Mouse (Mus musculus): ENCODE data around the gene Aph1c. TPM values are rescaled to one million over a fixed set of nuclear protein-coding genes. Genes with fewer than 3 reads are reported as not detected.
A peak's percentile ranks its signal among the peaks of the same experiment; 100 is the strongest.
"Not testable (repeated sequence)": the region's sequence is repeated elsewhere in the genome, so short reads cannot be mapped to it uniquely, and the experiment has no call there.

Aph1c gene
- polyA plus RNA-seq, 1 experiment from 2014 or later = 2.0 TPM

DNA sequence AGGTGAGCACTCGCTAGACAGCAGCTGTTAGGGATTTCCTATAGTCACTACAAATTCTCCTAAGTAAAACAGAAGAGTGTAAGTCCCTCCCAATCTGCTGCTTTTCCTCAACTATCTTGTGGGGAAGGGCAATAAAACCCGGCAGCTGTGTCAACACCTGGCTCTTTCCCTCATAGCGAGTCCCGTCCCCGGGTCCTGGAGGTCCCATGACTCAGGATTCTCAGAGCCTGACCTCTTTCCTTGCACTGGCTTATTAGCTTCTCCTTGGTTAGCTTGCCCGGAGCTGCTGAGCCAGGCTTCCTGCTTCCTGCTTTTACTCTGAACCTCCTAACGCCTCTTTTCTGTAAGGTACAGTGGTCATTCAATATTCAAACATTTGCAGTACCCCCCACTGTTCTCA is 21.3 kb upstream of the Aph1c start:
- DNase-seq (ENCODE audit: low spot score) (no peak), ATAC-seq (replicated peaks; ENCODE audit: low FRiP score) (no peak)
- Histone ChIP-seq H3K27ac (ENCODE audit: low read depth, low read length) (no peak overlapping the region), H3K27me3 (replicated peaks; ENCODE audit: control insufficient read depth, insufficient read depth, low read length) (no peaks in the 10 kb centered on the region), H3K4me1 (replicated peaks; ENCODE audit: control insufficient read depth, insufficient read depth, low read length) (no peaks in the 10 kb centered on the region), H3K9me3 (ENCODE audit: control insufficient read depth, low read length) (no peaks in the 10 kb centered on the region), H3K9ac (ENCODE audit: low read depth, low read length) (no peak overlapping the region), H3K36me3 (ENCODE audit: control insufficient read depth, insufficient read depth, low read length) (no peaks in the 10 kb centered on the region; the same call in 1 of the 2 replicates), H3K4me2 (no peak overlapping the region), H3K4me3 (ENCODE audit: low read depth, low read length) (no peak overlapping the region)
- 69% methylated on average over 7 of the region's 7 CpGs for WGBS

DNA sequence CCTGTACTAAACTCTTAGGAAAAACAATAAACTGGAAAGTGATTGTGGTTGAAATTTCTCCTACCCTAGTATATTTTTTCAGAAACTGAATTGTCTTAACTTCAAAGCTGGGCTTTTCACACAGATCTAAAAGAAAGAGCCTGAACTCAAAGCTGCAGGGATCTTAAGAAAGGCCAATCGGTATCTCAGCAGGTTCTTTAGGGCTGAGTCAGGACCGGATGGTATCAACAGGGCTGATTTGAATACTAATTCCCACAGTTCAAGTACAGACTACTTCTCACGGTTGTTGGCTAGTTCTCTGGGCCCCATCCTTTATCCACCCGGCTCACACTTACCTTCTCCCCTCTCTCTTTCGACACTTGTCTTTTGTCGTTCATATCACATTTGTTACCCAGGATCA is 18.1 kb upstream of the Aph1c start:
- no peak for ATAC-seq (replicated peaks; ENCODE audit: low FRiP score)
- peaks cover under 1% of the 10 kb centered on the region; the same call in 1 of the 2 replicates for H3K36me3 ChIP-seq (ENCODE audit: control insufficient read depth, insufficient read depth, low read length)
- 69% methylated on average over 6 of the region's 6 CpGs for WGBS

DNA sequence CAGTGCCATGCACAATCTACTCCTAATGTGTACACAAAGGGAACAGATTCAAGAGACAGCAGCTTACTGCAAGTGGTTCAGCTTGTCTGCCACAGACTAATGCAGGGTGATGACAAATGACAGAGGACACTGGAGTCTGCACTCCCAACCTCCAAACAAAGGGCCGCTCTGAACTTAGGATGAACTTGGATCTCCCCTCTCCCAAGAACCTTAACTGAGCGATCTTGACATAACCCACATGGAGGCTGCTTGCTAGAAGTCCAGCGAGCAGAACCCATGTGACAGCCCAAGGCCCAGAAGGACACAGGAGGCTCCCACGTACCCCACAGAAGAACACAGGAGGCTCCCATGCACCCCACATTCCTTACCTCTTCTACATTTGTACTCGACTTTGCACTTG is 16.4 kb upstream of the Aph1c start:
- no peaks in the 10 kb centered on the region for H3K27me3 ChIP-seq (replicated peaks; ENCODE audit: control insufficient read depth, insufficient read depth, low read length)
- H3K36me3 ChIP-seq (ENCODE audit: control insufficient read depth, insufficient read depth, low read length) = peaks cover 8% of the 10 kb centered on the region; the same call in 1 of the 2 replicates
- H3K4me2 ChIP-seq = no peak overlapping the region
- no peaks in the 10 kb centered on the region for H3K4me1 ChIP-seq (replicated peaks; ENCODE audit: control insufficient read depth, insufficient read depth, low read length)
- 71% methylated on average over 5 of the region's 5 CpGs for WGBS
- no peak overlapping the region for H3K4me3 ChIP-seq (ENCODE audit: low read depth, low read length)
- H3K27ac ChIP-seq (ENCODE audit: low read depth, low read length) = no peak overlapping the region
- H3K9ac ChIP-seq (ENCODE audit: low read depth, low read length) = no peak overlapping the region
- no peaks in the 10 kb centered on the region for H3K9me3 ChIP-seq (ENCODE audit: control insufficient read depth, low read length)
- ATAC-seq (replicated peaks; ENCODE audit: low FRiP score) = no peak
- DNase-seq (ENCODE audit: low spot score) = no peak

More for the DNA sequence above, 18.1 kb upstream of the Aph1c start:
- no peak overlapping the region for H3K4me3 ChIP-seq (ENCODE audit: low read depth, low read length)
- no peak overlapping the region for H3K27ac ChIP-seq (ENCODE audit: low read depth, low read length)
- no peaks in the 10 kb centered on the region for H3K9me3 ChIP-seq (ENCODE audit: control insufficient read depth, low read length)
- no peak for DNase-seq (ENCODE audit: low spot score)
- H3K9ac ChIP-seq (ENCODE audit: low read depth, low read length) = no peak overlapping the region
- H3K27me3 ChIP-seq (replicated peaks; ENCODE audit: control insufficient read depth, insufficient read depth, low read length) = no peaks in the 10 kb centered on the region
- H3K4me2 ChIP-seq = no peak overlapping the region
- no peaks in the 10 kb centered on the region for H3K4me1 ChIP-seq (replicated peaks; ENCODE audit: control insufficient read depth, insufficient read depth, low read length)

DNA sequence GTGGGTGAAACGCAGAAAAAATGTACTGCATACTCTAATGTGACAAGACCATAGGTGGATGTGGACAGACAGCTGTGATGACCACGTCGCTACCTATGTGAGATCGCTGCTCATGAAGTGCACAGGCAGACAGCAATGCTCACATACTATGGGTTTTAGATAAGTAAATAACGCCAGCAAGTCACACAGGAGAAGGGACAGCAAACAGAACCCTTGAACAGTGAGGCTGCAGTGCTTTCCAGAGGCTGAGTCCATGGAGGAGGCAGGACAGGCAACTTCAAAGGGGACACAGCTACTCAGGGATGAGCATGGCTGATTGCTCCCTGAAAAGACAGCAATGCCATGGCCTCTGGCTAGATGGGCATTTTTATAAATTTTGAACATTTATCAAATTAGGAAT is 12.3 kb upstream of the Aph1c start:
- 86% methylated on average over 5 of the region's 5 CpGs for WGBS

DNA sequence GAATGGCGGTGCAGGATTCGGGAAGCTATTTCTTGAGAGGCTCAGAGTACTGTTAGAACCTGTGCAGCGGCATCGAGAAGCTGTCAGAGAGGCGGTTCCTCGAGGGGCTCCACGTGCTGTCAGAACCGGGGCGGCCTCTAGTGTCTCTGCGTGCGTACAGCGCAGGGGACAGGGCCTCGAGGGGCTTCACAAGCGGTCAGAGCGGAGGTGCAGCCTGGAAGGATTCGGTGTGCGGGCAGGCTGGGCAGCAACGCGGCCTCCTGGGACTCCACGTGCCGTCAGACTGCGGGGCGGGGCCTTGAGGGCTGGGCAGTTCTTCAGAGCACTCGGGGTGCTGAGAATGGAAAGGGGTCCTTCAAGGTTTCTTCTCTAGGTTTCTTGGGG is 563 bp upstream of the Aph1c start:
- Histone ChIP-seq H3K36me3 (ENCODE audit: control insufficient read depth, insufficient read depth, low read length) (no peaks in the 10 kb centered on the region), H3K27ac (ENCODE audit: low read depth, low read length) (peak overlapping the region; percentile 52; the same call in 1 of the 2 replicates), H3K27me3 (replicated peaks; ENCODE audit: control insufficient read depth, insufficient read depth, low read length) (peaks cover 2% of the 10 kb centered on the region; the same call in 1 of the 2 replicates), H3K4me1 (replicated peaks; ENCODE audit: control insufficient read depth, insufficient read depth, low read length) (peaks cover 11% of the 10 kb centered on the region), H3K9ac (ENCODE audit: low read depth, low read length) (peak overlapping the region; percentile 70), H3K9me3 (ENCODE audit: control insufficient read depth, low read length) (no peaks in the 10 kb centered on the region), H3K4me2 (peak overlapping the region; percentile 94), H3K4me3 (ENCODE audit: low read depth, low read length) (peak overlapping the region; percentile 71)
- ATAC-seq (replicated peaks; ENCODE audit: low FRiP score) (peak; percentile 65), DNase-seq (ENCODE audit: low spot score) (no peak)
- under 1% methylated on average over 24 of the region's 24 CpGs for WGBS

More for the DNA sequence above, 12.3 kb upstream of the Aph1c start:
- H3K36me3 ChIP-seq (ENCODE audit: control insufficient read depth, insufficient read depth, low read length) = peaks cover 8% of the 10 kb centered on the region; the same call in 1 of the 2 replicates
- H3K27me3 ChIP-seq (replicated peaks; ENCODE audit: control insufficient read depth, insufficient read depth, low read length) = no peaks in the 10 kb centered on the region
- no peak overlapping the region for H3K27ac ChIP-seq (ENCODE audit: low read depth, low read length)
- ATAC-seq (replicated peaks; ENCODE audit: low FRiP score) (no peak), DNase-seq (ENCODE audit: low spot score) (no peak)
- H3K9me3 ChIP-seq (ENCODE audit: control insufficient read depth, low read length) = no peaks in the 10 kb centered on the region
- no peak overlapping the region for H3K9ac ChIP-seq (ENCODE audit: low read depth, low read length)
- H3K4me3 ChIP-seq (ENCODE audit: low read depth, low read length) = no peak overlapping the region
- no peak overlapping the region for H3K4me2 ChIP-seq
- no peaks in the 10 kb centered on the region for H3K4me1 ChIP-seq (replicated peaks; ENCODE audit: control insufficient read depth, insufficient read depth, low read length)

DNA sequence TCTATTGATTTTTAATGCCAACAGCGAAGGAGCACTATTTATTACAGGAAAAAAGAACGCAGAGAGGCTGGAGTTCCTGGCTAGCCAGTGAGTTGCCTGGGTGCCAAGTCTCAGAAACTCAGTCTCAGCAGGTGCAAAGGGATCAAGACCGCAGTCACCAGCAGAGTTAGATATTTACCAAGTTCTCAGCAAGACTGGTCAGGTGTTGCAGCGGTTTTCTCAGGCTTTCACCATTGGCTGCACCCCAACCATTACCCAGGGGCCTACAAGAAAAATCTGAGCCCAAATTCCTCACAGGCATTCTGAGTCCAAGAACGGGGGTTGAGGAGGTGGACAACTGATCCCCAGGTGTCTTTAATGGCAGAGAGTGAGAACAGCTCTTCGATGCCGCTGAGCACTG is 675 bp downstream of the Aph1c start:
- Histone ChIP-seq H3K9ac (ENCODE audit: low read depth, low read length) (peak overlapping the region; percentile 4; the same call in 1 of the 2 replicates), H3K4me3 (ENCODE audit: low read depth, low read length) (peak overlapping the region; percentile 71), H3K4me2 (peak overlapping the region; percentile 94), H3K27me3 (replicated peaks; ENCODE audit: control insufficient read depth, insufficient read depth, low read length) (peaks cover 2% of the 10 kb centered on the region; the same call in 1 of the 2 replicates), H3K36me3 (ENCODE audit: control insufficient read depth, insufficient read depth, low read length) (no peaks in the 10 kb centered on the region), H3K27ac (ENCODE audit: low read depth, low read length) (no peak overlapping the region), H3K4me1 (replicated peaks; ENCODE audit: control insufficient read depth, insufficient read depth, low read length) (peaks cover 11% of the 10 kb centered on the region), H3K9me3 (ENCODE audit: control insufficient read depth, low read length) (no peaks in the 10 kb centered on the region)
- no peak for DNase-seq (ENCODE audit: low spot score)
- WGBS = 26% methylated on average over 7 of the region's 7 CpGs
- ATAC-seq (replicated peaks; ENCODE audit: low FRiP score) = no peak

DNA sequence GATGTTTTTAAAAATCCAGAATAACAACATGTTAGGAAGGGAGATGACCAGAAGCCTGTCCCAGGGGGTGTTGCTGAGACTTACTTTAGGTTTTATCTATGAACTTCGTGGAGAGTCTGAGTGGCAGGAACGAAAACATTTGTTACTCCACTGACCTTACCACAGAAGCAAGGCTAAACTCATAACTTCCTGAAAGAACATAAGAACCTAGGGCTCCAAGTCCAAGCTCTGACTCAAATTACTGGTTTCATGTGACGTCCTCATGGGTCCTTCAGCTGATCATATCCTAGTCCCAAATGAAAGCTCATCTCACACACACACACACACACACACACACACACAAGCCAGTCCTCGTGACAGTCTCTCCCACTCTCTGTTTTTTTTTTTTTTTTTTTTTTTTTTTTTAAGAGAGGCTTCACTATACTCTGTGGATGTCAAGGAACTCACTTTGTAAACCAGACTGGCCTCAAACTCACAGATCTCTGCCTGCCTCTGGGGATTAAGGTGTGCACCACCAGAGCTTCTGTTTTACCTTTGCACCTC is 2.1 kb downstream of the Aph1c start:
- ATAC-seq (replicated peaks; ENCODE audit: low FRiP score) (no peak), DNase-seq (ENCODE audit: low spot score) (no peak)
- H3K4me3 ChIP-seq (ENCODE audit: low read depth, low read length) = no peak overlapping the region
- H3K4me2 ChIP-seq = no peak overlapping the region
- H3K36me3 ChIP-seq (ENCODE audit: control insufficient read depth, insufficient read depth, low read length) = no peaks in the 10 kb centered on the region
- no peak overlapping the region for H3K27ac ChIP-seq (ENCODE audit: low read depth, low read length)
- 35% methylated on average over 4 of the region's 4 CpGs for WGBS
- peaks cover 2% of the 10 kb centered on the region; the same call in 1 of the 2 replicates for H3K27me3 ChIP-seq (replicated peaks; ENCODE audit: control insufficient read depth, insufficient read depth, low read length)
- no peak overlapping the region for H3K9ac ChIP-seq (ENCODE audit: low read depth, low read length)
- peaks cover 11% of the 10 kb centered on the region for H3K4me1 ChIP-seq (replicated peaks; ENCODE audit: control insufficient read depth, insufficient read depth, low read length)
- no peaks in the 10 kb centered on the region for H3K9me3 ChIP-seq (ENCODE audit: control insufficient read depth, low read length)

DNA sequence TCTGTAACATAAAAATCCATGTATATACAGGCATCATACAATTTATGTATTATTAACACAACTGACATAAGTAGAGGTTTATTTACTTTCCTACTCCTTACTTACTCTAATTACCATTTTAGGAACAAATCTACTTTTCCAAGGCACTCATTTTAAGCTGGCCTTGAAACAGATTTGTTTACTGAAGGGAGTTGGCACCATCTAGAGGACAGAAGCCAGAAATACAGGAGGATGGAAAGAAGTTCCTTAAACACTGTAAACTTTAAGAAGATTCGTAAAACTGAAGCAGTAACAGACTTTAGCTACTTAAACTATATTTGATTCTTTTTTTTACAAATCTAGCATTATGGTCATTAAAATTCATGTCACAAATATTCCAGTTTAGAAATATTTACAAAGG is 8.5 kb downstream of the Aph1c start:
- Histone ChIP-seq H3K4me3 (ENCODE audit: low read depth, low read length) (no peak overlapping the region), H3K27me3 (replicated peaks; ENCODE audit: control insufficient read depth, insufficient read depth, low read length) (no peaks in the 10 kb centered on the region), H3K9ac (ENCODE audit: low read depth, low read length) (no peak overlapping the region), H3K4me1 (replicated peaks; ENCODE audit: control insufficient read depth, insufficient read depth, low read length) (no peaks in the 10 kb centered on the region), H3K36me3 (ENCODE audit: control insufficient read depth, insufficient read depth, low read length) (no peaks in the 10 kb centered on the region), H3K27ac (ENCODE audit: low read depth, low read length) (no peak overlapping the region), H3K9me3 (ENCODE audit: control insufficient read depth, low read length) (no peaks in the 10 kb centered on the region), H3K4me2 (no peak overlapping the region)
- WGBS = 40% methylated on average over 1 of the region's 1 CpGs
- DNase-seq (ENCODE audit: low spot score) (no peak), ATAC-seq (replicated peaks; ENCODE audit: low FRiP score) (no peak)

DNA sequence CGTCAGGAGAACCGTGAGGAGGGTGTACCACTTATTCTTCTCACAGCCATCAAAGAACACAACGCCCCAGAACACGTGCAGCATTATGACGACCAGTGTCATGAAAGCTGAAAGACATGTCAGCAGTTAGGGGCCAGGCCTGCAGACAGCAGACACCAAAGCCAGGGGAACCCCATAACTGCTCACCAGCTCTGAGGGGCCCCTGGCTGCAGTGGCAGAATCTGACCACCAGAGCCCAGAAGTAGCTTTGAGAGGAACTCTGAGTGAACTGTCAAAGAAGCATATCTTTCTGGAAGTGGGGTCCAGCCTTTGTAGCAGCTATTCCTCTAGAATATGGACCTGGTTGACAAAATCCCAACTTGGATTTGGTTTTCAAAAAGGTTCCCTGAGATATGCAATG is 12.3 kb downstream of the Aph1c start:
- H3K4me2 ChIP-seq; H3K36me3 ChIP-seq (ENCODE audit: control insufficient read depth, insufficient read depth, low read length); H3K9ac ChIP-seq (ENCODE audit: low read depth, low read length); H3K27me3 ChIP-seq (replicated peaks; ENCODE audit: control insufficient read depth, insufficient read depth, low read length); H3K4me1 ChIP-seq (replicated peaks; ENCODE audit: control insufficient read depth, insufficient read depth, low read length); H3K4me3 ChIP-seq (ENCODE audit: low read depth, low read length); ATAC-seq (replicated peaks; ENCODE audit: low FRiP score); H3K9me3 ChIP-seq (ENCODE audit: control insufficient read depth, low read length); H3K27ac ChIP-seq (ENCODE audit: low read depth, low read length); DNase-seq (ENCODE audit: low spot score): not testable (repeated sequence)
- no CpG with 5 or more reads among the region's 5 CpGs for WGBS
